Mouse (Mus musculus) forebrain, embryonic 11.5 days (tissue): ENCODE data around the gene Slc48a1. TPM values are rescaled to one million over a fixed set of nuclear protein-coding genes. Genes with fewer than 3 reads are reported as not detected.

Experiments
- ATAC-seq: fragments of 200-750 bp; cut with Nextera tagmentation; replicated peaks from 2 replicates; pipeline ENCODE4 v1.8.0; 2017; ENCODE audit warnings: moderate TSS enrichment; ENCODE audit not compliant: low FRiP score
- DNase-seq: peaks from one replicate; pipeline ENCODE4 v3.0.0-alpha.2; 2017; ENCODE audit warnings: low spot score
- H3K27ac ChIP-seq: fragments of 300-500 bp; sonication (generic); 2 replicates; pipeline ENCODE4 v1.5.1; 2014; ENCODE audit warnings: low read depth, low read length
- H3K27me3 ChIP-seq: fragments of 300-500 bp; sonication (generic); 2 replicates; pipeline ENCODE4 v1.6.1; 2014; ENCODE audit warnings: mild to moderate bottlenecking, low read length, mixed read lengths; ENCODE audit not compliant: control insufficient read depth, insufficient read depth
- H3K36me3 ChIP-seq: fragments of 300-500 bp; sonication (generic); 2 replicates; pipeline ENCODE4 v1.6.1; 2014; ENCODE audit warnings: mild to moderate bottlenecking, low read length, moderate library complexity, mixed read lengths; ENCODE audit not compliant: control insufficient read depth, insufficient read depth
- H3K4me1 ChIP-seq: fragments of 300-500 bp; sonication (generic); replicated peaks from 2 replicates; pipeline ENCODE4 v1.6.1; 2014; ENCODE audit warnings: low read length, mixed read lengths; ENCODE audit not compliant: control insufficient read depth, insufficient read depth
- H3K4me2 ChIP-seq: fragments of 300-500 bp; sonication (generic); 2 replicates; pipeline ENCODE4 v1.6.1; 2014; ENCODE audit warnings: low read depth, mild to moderate bottlenecking, low read length, moderate library complexity, mixed read lengths; ENCODE audit not compliant: severe bottlenecking
- H3K4me3 ChIP-seq: fragments of 300-500 bp; sonication (generic); 2 replicates; pipeline ENCODE4 v1.5.1; 2014; ENCODE audit warnings: low read depth, low read length
- H3K9ac ChIP-seq: fragments of 300-500 bp; sonication (generic); 2 replicates; pipeline ENCODE4 v1.6.1; 2014; ENCODE audit warnings: low read length
- H3K9me3 ChIP-seq: fragments of 300-500 bp; sonication (generic); 2 replicates; pipeline ENCODE4 v1.6.1; 2016; ENCODE audit warnings: low read length, mixed read lengths; ENCODE audit not compliant: control insufficient read depth
- WGBS: fragments of 180-500 bp; shearing (Covaris S2); extraction: QIAGEN DNeasy Blood & Tissue Kit; methylation state at CpG from one replicate; pipeline ENCODE4 v1.1.7; 2014; 5-methylcytosine and 5-hydroxymethylcytosine counted together
- polyA plus RNA-seq: library from polyadenylated mRNA; unstranded; fragments of >200 nt; fragmentation: Nextera tagmentation; extraction: Ambion mirVana; gene quantifications from 2 replicates; pipeline ENCODE4 v1.2.1, GENCODE M21; 2014

Slc48a1 gene
- polyA plus RNA-seq, 1 experiment from 2014 or later: 32.1 TPM

- ATAC-seq: no peak
- Histone ChIP-seq H3K9me3 (no peaks in the 10 kb centered on the region), H3K27ac (no peak overlapping the region), H3K36me3 (no peaks in the 10 kb centered on the region), H3K4me2 (no peak overlapping the region), H3K27me3 (no peaks in the 10 kb centered on the region), H3K4me3 (no peak overlapping the region), H3K4me1 (no peaks in the 10 kb centered on the region), H3K9ac (no peak overlapping the region)
- no peak for DNase-seq
- WGBS: 57% methylated on average over 4 of the region's 4 CpGs
These were observed 35.7 kb upstream of the Slc48a1 start for GRCm38 (mm10) chr15:97742600-97742999.

GRCm38 (mm10) chr15:97743210-97743609 is 35.1 kb upstream of the Slc48a1 start:
- H3K27me3 ChIP-seq: no peaks in the 10 kb centered on the region
- ATAC-seq (no peak), DNase-seq (no peak)
- H3K27ac ChIP-seq: no peak overlapping the region
- H3K4me3 ChIP-seq: no peak overlapping the region
- H3K9me3 ChIP-seq: no peaks in the 10 kb centered on the region
- H3K36me3 ChIP-seq: no peaks in the 10 kb centered on the region
- WGBS: 83% methylated on average over 5 of the region's 5 CpGs
- no peak overlapping the region for H3K4me2 ChIP-seq
- H3K4me1 ChIP-seq: no peaks in the 10 kb centered on the region
- no peak overlapping the region for H3K9ac ChIP-seq

- WGBS: 87% methylated on average over 11 of the region's 12 CpGs
- Histone ChIP-seq H3K9me3 (no peaks in the 10 kb centered on the region), H3K9ac (no peak overlapping the region), H3K4me2 (no peak overlapping the region), H3K4me1 (no peaks in the 10 kb centered on the region), H3K36me3 (no peaks in the 10 kb centered on the region), H3K27ac (no peak overlapping the region), H3K27me3 (no peaks in the 10 kb centered on the region), H3K4me3 (no peak overlapping the region)
- DNase-seq (no peak), ATAC-seq (no peak)
These were observed 34.3 kb upstream of the Slc48a1 start for GRCm38 (mm10) chr15:97743961-97744525.

- Histone ChIP-seq H3K9ac (no peak overlapping the region), H3K4me1 (no peaks in the 10 kb centered on the region), H3K4me3 (no peak overlapping the region), H3K27ac (no peak overlapping the region), H3K36me3 (no peaks in the 10 kb centered on the region), H3K27me3 (no peaks in the 10 kb centered on the region), H3K9me3 (no peaks in the 10 kb centered on the region), H3K4me2 (no peak overlapping the region)
- WGBS: 84% methylated on average over 10 of the region's 10 CpGs
- ATAC-seq (no peak), DNase-seq (no peak)
These were observed 33.4 kb upstream of the Slc48a1 start for GRCm38 (mm10) chr15:97744930-97745329.

- DNase-seq (no peak), ATAC-seq (no peak)
- Histone ChIP-seq H3K9me3 (no peaks in the 10 kb centered on the region), H3K4me2 (no peak overlapping the region), H3K4me3 (no peak overlapping the region), H3K27ac (no peak overlapping the region), H3K36me3 (no peaks in the 10 kb centered on the region), H3K27me3 (no peaks in the 10 kb centered on the region), H3K9ac (no peak overlapping the region), H3K4me1 (no peaks in the 10 kb centered on the region)
- 80% methylated on average over 10 of the region's 10 CpGs for WGBS
These were observed 33.0 kb upstream of the Slc48a1 start for GRCm38 (mm10) chr15:97745331-97745730.

- no peak overlapping the region for H3K4me3 ChIP-seq
- no peak overlapping the region for H3K27ac ChIP-seq
- no peak overlapping the region for H3K9ac ChIP-seq
- H3K4me2 ChIP-seq: no peak overlapping the region
- no peaks in the 10 kb centered on the region for H3K27me3 ChIP-seq
- H3K36me3 ChIP-seq: no peaks in the 10 kb centered on the region
- H3K4me1 ChIP-seq: peaks cover 4% of the 10 kb centered on the region; the same call in 1 of the 2 replicates
- WGBS: 93% methylated on average over 10 of the region's 10 CpGs
- DNase-seq (no peak), ATAC-seq (no peak)
- no peaks in the 10 kb centered on the region for H3K9me3 ChIP-seq
These were observed 32.0 kb upstream of the Slc48a1 start for GRCm38 (mm10) chr15:97746278-97746677.

- Histone ChIP-seq H3K36me3 (no peaks in the 10 kb centered on the region), H3K4me2 (no peak overlapping the region), H3K27ac (no peak overlapping the region), H3K9ac (no peak overlapping the region), H3K4me1 (peaks cover 4% of the 10 kb centered on the region; the same call in 1 of the 2 replicates), H3K4me3 (no peak overlapping the region), H3K27me3 (no peaks in the 10 kb centered on the region), H3K9me3 (no peaks in the 10 kb centered on the region)
- WGBS: 94% methylated on average over 24 of the region's 24 CpGs
- ATAC-seq (no peak), DNase-seq (no peak)
These were observed 31.6 kb upstream of the Slc48a1 start for GRCm38 (mm10) chr15:97746748-97747147.

- ATAC-seq: no peak
- no peak for DNase-seq
These were observed 30.8 kb upstream of the Slc48a1 start for GRCm38 (mm10) chr15:97747486-97747885.

GRCm38 (mm10) chr15:97748309-97748708 is 30.0 kb upstream of the Slc48a1 start:
- no peak for DNase-seq
- no peak overlapping the region for H3K27ac ChIP-seq
- no peak overlapping the region for H3K9ac ChIP-seq
- H3K9me3 ChIP-seq: no peaks in the 10 kb centered on the region
- no peak for ATAC-seq
- no peaks in the 10 kb centered on the region for H3K27me3 ChIP-seq
- no peak overlapping the region for H3K4me2 ChIP-seq
- WGBS: 65% methylated on average over 10 of the region's 10 CpGs
- peaks cover 4% of the 10 kb centered on the region; the same call in 1 of the 2 replicates for H3K4me1 ChIP-seq
- H3K36me3 ChIP-seq: no peaks in the 10 kb centered on the region
- H3K4me3 ChIP-seq: no peak overlapping the region

More at GRCm38 (mm10) chr15:97747486-97747885, 30.8 kb upstream of the Slc48a1 start:
- WGBS: 85% methylated on average over 4 of the region's 4 CpGs
- Histone ChIP-seq H3K4me2 (no peak overlapping the region), H3K36me3 (no peaks in the 10 kb centered on the region), H3K9ac (no peak overlapping the region), H3K4me1 (peaks cover 4% of the 10 kb centered on the region; the same call in 1 of the 2 replicates), H3K27ac (no peak overlapping the region), H3K9me3 (no peaks in the 10 kb centered on the region), H3K4me3 (no peak overlapping the region), H3K27me3 (no peaks in the 10 kb centered on the region)
